Mouse (Mus musculus) liver, embryonic 14.5 days (tissue): ENCODE data around the gene Gm17428. TPM values are rescaled to one million over a fixed set of nuclear protein-coding genes. Genes with fewer than 3 reads are reported as not detected.
"Not testable (repeated sequence)": the region's sequence is repeated elsewhere in the genome, so short reads cannot be mapped to it uniquely, and the experiment has no call there.

ENCODE experiments used
- ATAC-seq: fragments of 200-750 bp; cut with Nextera tagmentation; 2 replicates; pipeline ENCODE4 v1.8.0; 2017; ENCODE audit warnings: moderate number of reproducible peaks, mild to moderate bottlenecking, moderate library complexity; ENCODE audit not compliant: insufficient read depth
- DNase-seq, 3 experiments: peaks; one replicate each; pipeline ENCODE4 v3.0.0-alpha.2; 2012 to 2013; ENCODE audit warnings: low read depth in 3 of 3, low spot score in 3 of 3
- H3K27ac ChIP-seq: fragments of 300-500 bp; sonication (generic); 2 replicates; pipeline ENCODE4 v1.5.1; 2014; ENCODE audit warnings: moderate library complexity, mild to moderate bottlenecking, control low read depth, inconsistent platforms
- H3K27me3 ChIP-seq: fragments of 300-500 bp; sonication (generic); 2 replicates; pipeline ENCODE4 v1.6.1; 2014; ENCODE audit warnings: mild to moderate bottlenecking, low read length, moderate library complexity; ENCODE audit not compliant: control insufficient read depth, insufficient read depth
- H3K36me3 ChIP-seq: fragments of 300-500 bp; sonication (generic); replicated peaks from 2 replicates; pipeline ENCODE4 v1.6.1; 2014; ENCODE audit warnings: low read depth; ENCODE audit not compliant: control insufficient read depth, insufficient read depth
- H3K4me1 ChIP-seq, 2 experiments: fragments of 200-500 bp in 1 of 2; fragments of 300-500 bp in 1 of 2; sonication (generic) in 1 of 2; replicated peaks; 2 replicates each; pipeline ENCODE4 v1.6.1; 2012 to 2014; ENCODE audit warnings: antibody characterized with exemption in 1 of 2, inconsistent platforms in 1 of 2, low read length in 1 of 2; ENCODE audit not compliant: control insufficient read depth in 2 of 2, insufficient read depth in 2 of 2
- H3K4me2 ChIP-seq: fragments of 300-500 bp; sonication (generic); 2 replicates; pipeline ENCODE4 v1.6.1; 2014; ENCODE audit warnings: low read depth, mild to moderate bottlenecking, control low read depth, moderate library complexity
- H3K4me3 ChIP-seq, 2 experiments: fragments of 200-500 bp in 1 of 2; fragments of 300-500 bp in 1 of 2; sonication (generic) in 1 of 2; 2 replicates each; pipeline ENCODE4 v1.5.1; 2012 to 2014; ENCODE audit warnings: low read depth in 2 of 2, low read length in 2 of 2, mild to moderate bottlenecking in 2 of 2, control low read depth in 1 of 2, inconsistent platforms in 1 of 2, moderate library complexity in 1 of 2; ENCODE audit not compliant: insufficient read depth in 1 of 2
- H3K9ac ChIP-seq: fragments of 300-500 bp; sonication (generic); replicated peaks from 2 replicates; pipeline ENCODE4 v1.6.1; 2014; ENCODE audit warnings: mild to moderate bottlenecking, control low read depth, moderate library complexity
- H3K9me3 ChIP-seq: fragments of 300-500 bp; sonication (generic); 2 replicates; pipeline ENCODE4 v1.6.1; 2016; ENCODE audit warnings: low read length, mixed read lengths; ENCODE audit not compliant: control insufficient read depth
- CTCF ChIP-seq: IDR thresholded peaks from 2 replicates; pipeline ENCODE4 v1.5.1; 2016; ENCODE audit warnings: antibody characterized with exemption, low read depth, control low read depth
- EP300 ChIP-seq: IDR thresholded peaks from 2 replicates; pipeline ENCODE4 v1.6.1; 2016; ENCODE audit warnings: antibody characterized with exemption, low read depth
- WGBS: fragments of 180-500 bp; shearing (Covaris S2); extraction: QIAGEN DNeasy Blood & Tissue Kit; methylation state at CpG from one replicate; pipeline ENCODE4 v1.1.7; 2014; ENCODE audit not compliant: insufficient replicate concordance; 5-methylcytosine and 5-hydroxymethylcytosine counted together
- polyA plus RNA-seq, 2 experiments: library from polyadenylated mRNA; depleted of rRNA in 1 of 2; stranded (reverse) in 1 of 2; unstranded in 1 of 2; fragments of >200 nt; fragmentation: Nextera tagmentation in 1 of 2; extraction: Ambion mirVana in 1 of 2; gene quantifications; 2 replicates each; pipeline versions ENCODE4 v1.2.1 to v1.2.3; 2012 to 2014

Gene Gm17428
- polyA plus RNA-seq, 2 experiments, result not detected

DNA sequence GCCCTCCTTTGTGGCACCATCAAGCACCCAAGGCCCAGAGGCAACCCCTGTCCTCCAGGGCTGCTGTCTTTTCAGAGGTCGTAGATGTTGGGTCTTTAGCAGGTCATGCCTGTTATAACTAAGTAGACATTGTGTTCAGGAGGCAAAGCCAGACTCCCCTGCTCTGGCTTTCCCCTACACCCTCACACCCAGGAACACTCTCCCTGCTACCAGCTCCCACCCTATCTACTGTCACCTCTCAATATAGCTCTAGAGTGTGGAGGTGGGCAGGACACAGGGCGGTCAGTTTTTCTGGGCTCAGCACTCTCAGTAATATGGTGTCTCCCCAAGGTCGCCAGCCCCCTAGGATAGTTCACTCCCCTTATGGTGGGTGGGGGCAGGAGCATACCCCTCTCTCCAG, 8.9 kb upstream of the Gm17428 start:
- Histone ChIP-seq H3K9ac (no peak overlapping the region), H3K36me3 (no peaks in the 10 kb centered on the region), H3K27me3 (no peaks in the 10 kb centered on the region), H3K27ac (no peak overlapping the region), H3K4me2 (no peak overlapping the region), H3K9me3 (no peaks in the 10 kb centered on the region), H3K4me1 (no peaks in the 10 kb centered on the region), H3K4me3 (no peak overlapping the region)
- ATAC-seq (no peak), DNase-seq (no peak)
- WGBS, result 48% methylated on average over 3 of the region's 3 CpGs
- TF ChIP-seq CTCF, result no peak
- no peak for TF ChIP-seq EP300

DNA sequence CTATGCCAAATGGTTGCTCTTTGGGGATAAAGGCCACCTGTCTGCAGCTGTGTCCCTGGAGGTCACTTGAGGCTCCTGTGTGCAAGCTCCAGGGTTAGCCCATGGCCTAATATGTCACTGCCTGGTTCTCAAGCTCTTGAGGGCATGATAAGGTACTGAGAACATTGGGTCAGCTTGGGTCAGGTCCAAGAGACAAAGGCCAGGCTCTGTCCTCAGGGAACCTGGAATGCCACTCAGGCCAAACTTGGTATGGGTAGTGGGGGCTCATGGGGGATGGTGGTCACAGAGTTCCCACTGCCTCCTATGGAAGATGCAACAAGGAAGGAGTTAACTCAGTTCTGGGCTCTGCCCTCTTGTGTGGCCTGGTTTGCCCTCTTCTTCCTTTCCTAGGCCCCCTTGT, 8.4 kb upstream of the Gm17428 start:
- no peak for DNase-seq

DNA sequence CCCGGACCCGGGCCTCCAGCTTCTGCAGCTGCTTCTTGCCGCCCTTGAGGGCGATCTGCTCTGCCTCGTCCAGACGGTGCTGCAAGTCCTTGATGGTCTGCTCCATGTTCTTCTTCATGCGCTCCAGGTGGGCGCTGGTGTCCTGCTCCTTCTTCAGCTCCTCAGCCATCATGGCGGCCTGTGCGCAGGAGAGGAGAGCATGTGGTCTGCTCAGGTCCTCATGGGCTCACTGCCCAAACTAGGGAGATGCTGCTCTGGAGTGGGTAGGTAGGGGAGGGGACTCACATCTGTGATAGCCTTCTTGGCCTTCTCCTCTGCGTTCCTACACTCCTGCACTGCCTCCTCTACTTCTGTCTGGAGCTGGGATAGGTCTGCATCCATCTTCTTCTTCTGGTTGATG, 3.9 kb upstream of the Gm17428 start:
- H3K4me2 ChIP-seq, H3K4me3 ChIP-seq, H3K9me3 ChIP-seq, H3K27me3 ChIP-seq, H3K27ac ChIP-seq, DNase-seq, H3K36me3 ChIP-seq, H3K4me1 ChIP-seq, ATAC-seq, H3K9ac ChIP-seq: not testable (repeated sequence)
- 70% methylated on average over 8 of the region's 11 CpGs for WGBS

More for the DNA sequence above, 8.4 kb upstream of the Gm17428 start:
- H3K9me3 ChIP-seq, result no peaks in the 10 kb centered on the region
- no peaks in the 10 kb centered on the region for H3K36me3 ChIP-seq
- H3K4me3 ChIP-seq, result no peak overlapping the region
- H3K27ac ChIP-seq, result no peak overlapping the region
- no peaks in the 10 kb centered on the region for H3K4me1 ChIP-seq
- no peak for ATAC-seq
- TF ChIP-seq CTCF (no peak), EP300 (no peak)
- no peak overlapping the region for H3K4me2 ChIP-seq
- H3K9ac ChIP-seq, result no peak overlapping the region
- no peaks in the 10 kb centered on the region for H3K27me3 ChIP-seq

DNA sequence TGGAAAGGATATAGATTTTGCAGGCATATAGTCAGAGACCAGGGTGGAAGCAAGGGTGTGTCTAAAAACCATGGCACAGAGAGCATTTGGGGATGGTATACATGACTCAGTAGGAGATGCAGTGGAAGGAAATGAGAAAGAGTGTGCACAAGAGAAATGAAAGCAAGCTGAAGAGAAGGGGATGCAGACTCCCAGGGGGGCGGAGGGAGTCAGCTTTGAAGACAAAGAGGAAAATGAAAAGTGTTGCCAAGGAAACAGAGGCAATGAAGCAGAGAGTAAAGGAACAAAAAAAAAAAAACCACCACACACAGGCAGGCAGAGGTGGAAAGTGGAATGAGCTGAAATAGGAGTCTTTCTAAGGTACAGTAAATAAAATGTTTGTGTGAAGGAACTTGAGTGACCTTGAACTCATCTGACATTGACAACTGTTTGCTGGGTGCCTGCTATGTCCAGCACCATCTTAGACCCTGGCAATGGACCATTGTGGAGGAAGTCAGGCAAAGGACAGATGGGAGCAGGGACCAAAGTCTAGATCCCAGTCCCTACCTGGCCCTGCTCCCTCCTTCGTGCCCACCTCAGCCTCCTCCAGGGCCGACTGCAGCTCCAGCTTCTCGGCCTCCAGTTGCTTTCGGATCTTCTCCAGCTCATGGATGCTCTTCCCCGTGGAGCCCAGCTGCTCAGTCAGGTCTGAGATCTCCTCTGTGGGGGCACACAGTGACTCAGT, 2.5 kb upstream of the Gm17428 start:
- ATAC-seq, result no peak
- H3K9me3 ChIP-seq, result no peaks in the 10 kb centered on the region
- H3K36me3 ChIP-seq, result no peaks in the 10 kb centered on the region
- TF ChIP-seq CTCF, result no peak
- no peak for TF ChIP-seq EP300
- 59% methylated on average over 6 of the region's 6 CpGs for WGBS
- no peak for DNase-seq
- H3K27ac ChIP-seq, result no peak overlapping the region
- H3K4me1 ChIP-seq, result no peaks in the 10 kb centered on the region
- no peak overlapping the region for H3K4me2 ChIP-seq
- no peak overlapping the region for H3K9ac ChIP-seq
- no peaks in the 10 kb centered on the region for H3K27me3 ChIP-seq
- no peak overlapping the region for H3K4me3 ChIP-seq

DNA sequence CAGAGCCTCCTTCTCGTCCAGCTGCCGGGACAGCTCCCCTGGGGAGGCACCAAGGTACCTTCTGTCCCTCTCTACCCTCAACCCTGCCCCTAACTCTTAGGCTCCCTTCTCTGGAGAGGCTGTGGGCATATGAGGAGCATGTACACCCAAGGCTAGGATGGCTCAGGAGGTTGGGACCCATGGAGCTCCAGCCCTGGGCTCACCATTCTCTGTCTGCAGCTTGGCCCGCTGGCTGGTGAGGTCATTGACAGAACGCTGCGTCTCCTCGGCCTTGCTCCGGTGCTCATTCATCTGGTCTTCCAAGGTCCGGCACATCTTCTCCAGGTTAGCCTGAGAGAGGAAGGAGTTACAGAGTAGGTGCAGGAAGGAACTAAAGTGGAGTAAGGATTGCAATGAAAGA, 1.9 kb downstream of the Gm17428 start:
- 72% methylated on average over 8 of the region's 8 CpGs for WGBS
- DNase-seq (no peak), ATAC-seq (no peak)
- H3K9ac ChIP-seq, result no peak overlapping the region
- H3K4me3 ChIP-seq, result no peak overlapping the region
- H3K4me1 ChIP-seq, result no peaks in the 10 kb centered on the region
- H3K4me2 ChIP-seq, result no peak overlapping the region
- no peaks in the 10 kb centered on the region for H3K27me3 ChIP-seq
- no peak overlapping the region for H3K27ac ChIP-seq
- H3K9me3 ChIP-seq, result no peaks in the 10 kb centered on the region
- no peaks in the 10 kb centered on the region for H3K36me3 ChIP-seq
- TF ChIP-seq CTCF (no peak), EP300 (no peak)

DNA sequence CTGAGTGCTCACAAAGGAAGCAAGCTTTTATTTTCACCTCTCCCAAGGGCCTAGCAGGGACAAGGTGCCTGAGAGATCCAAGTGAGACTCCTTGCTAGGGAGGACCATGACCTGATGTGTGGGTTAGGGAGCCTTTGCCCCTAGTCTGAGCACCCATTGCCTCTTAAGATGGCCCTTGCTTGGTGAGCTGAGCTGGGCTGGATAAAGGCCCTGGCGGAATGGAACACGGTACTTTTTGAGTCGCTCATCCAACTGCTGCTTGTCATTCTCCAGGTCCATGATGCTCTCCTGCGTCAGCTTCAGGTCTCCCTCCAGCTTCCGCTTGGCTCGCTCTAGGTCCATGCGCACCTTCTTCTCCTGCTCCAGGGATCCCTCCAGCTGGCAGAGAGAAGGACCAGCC, 5.2 kb downstream of the Gm17428 start:
- Histone ChIP-seq H3K9me3 (no peaks in the 10 kb centered on the region), H3K27ac (no peak overlapping the region), H3K4me1 (no peaks in the 10 kb centered on the region), H3K9ac (no peak overlapping the region), H3K36me3 (no peaks in the 10 kb centered on the region), H3K4me2 (no peak overlapping the region), H3K4me3 (no peak overlapping the region), H3K27me3 (no peaks in the 10 kb centered on the region)
- TF ChIP-seq CTCF (no peak), EP300 (no peak)
- DNase-seq (no peak), ATAC-seq (no peak)
- WGBS, result 77% methylated on average over 7 of the region's 7 CpGs

DNA sequence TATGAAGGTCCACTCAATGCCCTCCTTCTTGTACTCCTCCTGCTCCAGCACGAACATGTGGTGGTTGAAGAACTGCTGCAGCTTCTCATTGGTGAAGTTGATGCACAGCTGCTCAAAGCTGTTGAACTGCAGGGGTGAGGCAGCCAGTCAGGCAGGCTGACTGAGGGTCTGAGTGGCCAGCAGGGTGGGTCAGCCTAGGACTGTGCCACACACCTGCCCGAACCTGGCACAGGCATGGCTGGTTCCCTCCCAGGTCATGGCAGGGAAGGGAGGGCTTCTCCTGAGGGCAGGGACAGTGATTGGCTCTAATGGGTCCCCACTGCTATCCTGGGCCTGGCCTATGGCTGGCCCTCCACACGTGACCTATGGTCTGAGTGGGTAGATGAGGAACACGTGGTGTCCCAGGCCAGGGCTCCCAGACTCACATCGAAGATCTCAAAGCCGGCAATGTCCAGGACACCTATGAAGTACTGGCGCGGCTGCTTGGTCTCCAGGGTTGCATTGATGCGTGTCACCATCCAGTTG, 11.7 kb downstream of the Gm17428 start:
- H3K9ac ChIP-seq, H3K4me2 ChIP-seq, H3K27me3 ChIP-seq, DNase-seq, H3K4me3 ChIP-seq, H3K36me3 ChIP-seq, H3K9me3 ChIP-seq, H3K4me1 ChIP-seq, ATAC-seq, H3K27ac ChIP-seq: not testable (repeated sequence)
- WGBS, result 78% methylated on average over 9 of the region's 9 CpGs
